Mouse (Mus musculus) lung, adult 18-20 months (tissue): ENCODE results near the gene Ppp1r12c.

Source experiments
- DNase-seq, 2 experiments: peaks; one replicate each; pipeline ENCODE4 v3.0.0; 2022; ENCODE audit warnings: mixed read lengths in 2 of 2

Gene Ppp1r12c

DNA sequence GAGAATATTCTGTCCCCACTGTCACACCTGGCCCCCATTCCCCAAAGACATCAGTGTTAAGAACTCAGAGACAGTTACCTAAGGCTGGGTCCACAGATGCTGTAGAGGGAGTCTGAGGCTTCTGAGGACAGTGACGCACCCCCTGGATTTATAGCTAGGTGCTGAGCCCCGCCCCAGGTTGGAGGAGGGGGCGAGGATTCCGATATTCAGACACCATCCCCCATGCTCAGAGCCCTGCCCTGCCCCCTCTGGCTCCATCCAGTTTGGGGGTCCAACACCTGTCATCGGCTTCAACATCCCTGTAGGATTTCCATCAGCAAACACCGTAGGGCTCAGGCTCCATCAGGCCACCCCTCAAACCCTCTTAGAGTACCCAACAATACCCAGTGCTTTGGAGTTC lies 14.4 kb upstream of the Ppp1r12c start:
- DNase-seq, result no peak

DNA sequence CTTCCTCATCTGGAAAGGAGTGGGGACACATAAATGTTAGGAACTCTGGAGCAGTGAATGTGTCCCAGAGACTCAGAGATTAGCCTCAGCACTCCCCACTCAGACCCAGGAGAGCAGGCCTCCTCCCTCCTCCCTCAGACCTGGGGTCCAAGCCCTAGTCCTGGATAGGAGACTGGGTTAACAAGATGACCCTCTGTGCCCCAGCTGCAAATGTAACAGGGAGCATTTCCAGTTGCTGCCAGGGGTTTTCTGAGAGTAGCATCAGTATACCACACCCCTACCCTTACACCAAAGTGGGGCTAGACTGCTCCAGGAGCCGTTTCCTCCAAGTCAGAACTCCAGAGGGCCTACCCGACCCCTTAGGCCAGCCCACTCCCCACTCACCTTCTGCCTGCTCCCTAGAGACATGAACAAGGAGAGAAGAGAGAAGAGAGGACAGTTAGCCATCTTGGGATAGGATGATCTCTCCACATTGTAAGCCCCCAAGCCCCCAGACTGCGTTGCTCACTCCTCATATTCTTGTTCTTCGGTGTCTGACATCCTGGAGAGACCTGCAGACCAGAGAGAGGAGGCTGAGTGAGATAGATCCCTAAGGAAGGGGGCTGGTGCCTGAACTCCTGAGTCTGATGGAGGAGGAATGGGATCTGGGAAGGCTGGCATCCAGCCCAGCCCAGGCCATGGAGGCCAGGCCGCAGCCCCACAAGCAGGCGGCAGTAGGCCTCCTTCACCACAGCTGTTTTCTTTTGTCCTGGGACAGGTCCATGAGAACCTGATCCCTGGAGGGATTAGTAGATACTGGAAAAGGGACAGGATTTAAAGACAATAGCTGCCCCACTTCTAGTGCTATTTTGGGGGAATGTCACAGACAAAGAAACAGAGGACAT lies 12.6 kb upstream of the Ppp1r12c start:
- no peak for DNase-seq

DNA sequence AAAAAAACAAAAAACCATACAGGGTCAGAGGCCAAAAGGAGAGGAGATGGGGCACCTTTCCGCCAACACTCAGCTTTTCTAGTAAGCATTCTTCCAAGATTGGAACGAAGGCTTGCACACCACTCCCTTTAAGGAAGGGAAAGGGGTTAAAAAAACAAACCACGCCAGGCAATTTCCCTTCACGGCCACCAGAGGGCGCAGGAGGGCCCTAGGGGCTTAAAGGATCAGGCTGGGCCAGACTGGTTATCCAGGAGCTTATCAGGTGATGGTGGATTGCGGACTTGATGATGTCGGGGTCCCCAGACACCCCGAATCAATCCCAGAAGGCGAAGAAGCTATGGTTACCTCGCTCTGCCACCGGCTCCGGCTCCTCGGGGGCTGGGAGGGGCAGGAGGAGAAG lies 11.8 kb upstream of the Ppp1r12c start:
- DNase-seq, result peak in 1 of 2 experiments; percentile 39

DNA sequence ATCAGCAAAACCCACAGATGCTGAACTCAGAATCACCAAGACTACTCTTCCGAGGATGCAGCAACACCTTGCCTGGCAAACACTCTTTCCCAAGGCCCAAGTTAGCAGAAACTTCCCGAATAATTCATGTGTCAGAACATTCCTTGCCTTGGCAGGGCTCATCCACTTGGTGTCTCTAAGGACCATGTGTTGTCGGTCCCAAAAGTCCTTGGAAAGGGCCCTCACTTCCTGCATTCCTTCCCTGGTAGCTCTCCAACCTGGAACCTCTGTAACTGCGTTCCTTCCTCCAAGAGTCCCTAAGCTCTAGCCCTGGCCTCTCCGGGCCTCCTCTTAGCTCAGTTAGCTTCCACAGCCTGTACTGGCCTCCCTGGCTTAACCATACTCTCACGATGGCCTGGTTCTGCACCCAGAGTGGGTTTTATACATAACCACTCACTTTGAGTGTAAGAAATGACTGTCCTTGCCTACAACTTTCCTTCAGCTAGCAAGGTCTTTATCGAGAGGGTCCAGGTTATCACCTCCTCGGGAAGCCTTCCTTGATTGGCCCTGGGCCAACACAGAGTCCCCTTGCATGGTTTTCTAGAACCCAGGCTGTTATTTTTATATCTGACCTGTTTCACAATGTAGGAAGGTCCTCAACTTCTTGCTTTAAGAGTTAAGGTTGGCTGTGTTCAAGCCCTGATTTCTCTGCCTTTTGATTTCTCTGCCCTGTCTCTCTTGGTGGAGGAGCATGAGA lies 10.2 kb upstream of the Ppp1r12c start:
- peak in 1 of 2 experiments; percentile 41 for DNase-seq

DNA sequence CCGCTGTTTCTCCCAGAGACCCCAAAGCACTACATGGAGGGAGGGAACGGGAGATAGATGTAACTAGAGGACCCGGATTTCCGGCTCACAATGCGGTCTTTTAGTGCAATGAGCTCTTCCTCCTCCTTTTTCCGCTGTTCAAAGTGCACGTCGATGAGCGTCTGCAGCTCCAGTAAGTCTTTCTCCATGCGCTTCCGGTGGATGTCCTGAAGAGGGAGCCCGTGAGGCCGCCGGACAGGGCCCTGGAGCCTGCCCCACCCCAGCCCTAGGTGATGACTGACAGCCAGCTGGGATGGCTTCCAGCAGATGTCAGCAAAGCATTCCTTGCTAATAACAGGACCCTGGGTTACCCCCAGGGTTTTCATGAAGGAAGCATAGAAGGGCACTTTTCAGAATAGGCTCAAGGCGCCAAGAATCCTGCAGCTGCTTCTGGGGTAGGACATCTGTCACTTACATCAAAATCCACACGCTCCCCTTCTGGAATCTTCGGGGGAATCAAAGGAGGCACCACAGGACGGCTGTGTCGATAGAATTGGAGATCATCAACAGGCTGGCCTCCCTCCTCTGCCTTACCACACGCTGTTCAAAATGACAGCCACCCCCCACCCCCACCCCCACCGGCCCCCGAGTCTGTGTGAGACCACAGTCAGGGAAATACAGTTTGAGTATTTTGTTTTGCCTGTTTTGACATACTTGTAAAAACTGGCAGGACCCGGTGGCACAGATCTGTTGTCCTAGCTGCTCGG lies 8.6 kb upstream of the Ppp1r12c start:
- DNase-seq, result peak; percentile 77 to 80

DNA sequence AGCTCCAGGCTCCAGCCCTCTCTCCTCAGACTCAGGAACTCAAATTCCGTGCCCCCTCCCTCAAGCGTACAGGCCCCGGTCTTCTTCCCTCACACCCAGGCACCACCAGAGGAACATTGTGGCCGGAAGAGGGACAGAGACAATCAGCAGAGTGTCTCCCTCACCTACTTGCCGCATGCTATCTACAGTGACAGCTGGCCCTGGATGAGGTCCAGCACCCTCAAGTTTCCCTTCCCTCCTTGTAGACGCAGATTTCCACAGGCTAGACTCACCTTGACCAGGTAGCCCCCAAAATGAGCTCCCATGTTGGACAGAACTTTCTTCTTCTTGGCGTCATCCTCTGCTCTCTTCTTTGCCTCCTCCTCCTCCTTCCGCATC lies 7.2 kb upstream of the Ppp1r12c start:
- no peak for DNase-seq

DNA sequence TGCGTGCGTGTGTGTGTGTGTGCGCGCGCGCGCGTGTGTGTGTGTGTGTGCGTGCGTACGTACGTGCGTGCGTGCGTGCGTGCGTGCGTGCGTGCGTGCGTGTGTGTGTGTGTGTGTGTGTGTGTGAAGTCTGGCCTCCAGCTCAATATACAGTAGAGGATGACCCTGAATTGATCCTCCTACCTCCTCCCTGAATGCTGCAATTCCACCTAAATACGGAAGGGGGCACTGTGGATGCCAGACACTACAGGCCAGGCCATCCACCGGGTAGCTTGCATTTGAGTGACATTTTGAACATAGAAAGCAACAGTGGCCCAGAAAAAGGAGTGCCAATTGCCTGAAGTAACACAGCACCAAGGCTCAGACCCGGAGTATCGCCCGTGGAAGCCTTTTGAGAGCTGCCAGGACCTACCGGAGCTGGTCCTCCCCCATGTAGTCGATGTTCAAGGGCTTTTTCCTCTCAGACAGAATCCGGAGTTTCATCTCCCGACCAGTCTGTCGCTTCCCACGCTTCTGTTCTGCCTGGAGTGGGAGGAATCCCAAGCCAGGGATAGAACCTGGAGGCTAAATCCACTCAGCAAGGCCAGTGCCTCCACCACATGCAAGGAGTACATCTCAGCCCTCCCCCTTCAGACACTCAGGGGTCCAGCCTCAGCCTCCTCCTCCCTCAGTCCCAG lies 6.7 kb upstream of the Ppp1r12c start:
- DNase-seq, result no peak

DNA sequence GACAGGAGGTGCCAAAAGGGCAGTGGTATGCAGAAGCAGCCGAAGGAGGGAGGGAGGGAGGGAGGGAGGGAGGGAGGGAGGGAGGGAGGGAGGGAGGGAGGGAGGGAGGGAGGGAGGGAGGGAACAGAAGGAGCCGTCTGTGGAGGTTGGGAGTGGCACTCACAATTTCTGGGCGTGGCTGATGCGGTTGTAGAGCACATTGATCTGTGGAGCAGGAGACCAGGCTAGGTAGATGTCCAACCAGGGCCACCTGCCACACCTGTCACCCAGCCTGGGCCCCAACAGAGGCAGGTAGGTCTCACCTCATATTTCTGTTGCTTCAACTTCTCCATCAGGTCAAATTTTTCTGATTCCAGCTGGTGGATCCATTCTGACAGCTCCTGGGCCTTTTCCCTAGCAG lies 5.7 kb upstream of the Ppp1r12c start:
- no peak for DNase-seq

DNA sequence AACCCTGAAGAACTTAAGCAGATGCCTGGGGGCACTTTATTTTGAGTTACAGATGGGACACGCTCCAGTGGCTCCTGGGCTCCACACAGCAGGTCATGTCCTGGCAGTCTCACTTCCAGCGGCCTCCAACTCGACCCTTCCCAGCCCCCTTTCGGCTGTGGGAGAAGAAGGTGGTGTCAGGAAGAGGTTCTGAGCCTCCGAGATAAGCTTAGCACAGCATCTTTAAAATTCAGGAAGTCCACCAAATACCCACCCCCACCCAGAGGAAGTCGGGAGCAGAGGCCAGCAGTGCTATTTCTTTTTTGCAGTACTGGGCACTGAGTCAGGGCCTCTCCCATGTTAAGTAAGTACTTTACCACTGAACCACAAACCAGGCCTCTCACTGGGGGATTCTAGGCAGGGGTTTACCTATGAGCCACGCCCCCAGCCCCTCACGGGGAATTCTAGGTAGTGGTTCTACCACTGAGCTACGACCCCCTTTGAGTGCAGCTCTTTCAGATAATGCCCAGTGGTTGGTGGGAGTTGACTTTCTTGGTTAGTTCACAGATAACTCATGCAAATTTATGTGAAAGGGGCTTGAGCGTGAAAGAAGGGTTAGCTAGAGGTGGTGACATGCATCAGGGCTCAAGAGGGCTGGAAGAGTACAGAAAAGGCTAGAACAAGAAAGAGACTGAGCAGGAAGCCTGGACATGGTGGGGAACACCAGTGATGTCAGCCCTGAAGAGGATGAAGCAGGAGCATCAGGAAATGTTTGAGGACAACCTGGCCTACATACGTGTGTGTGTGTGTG lies 3.4 kb upstream of the Ppp1r12c start:
- DNase-seq, result no peak

DNA sequence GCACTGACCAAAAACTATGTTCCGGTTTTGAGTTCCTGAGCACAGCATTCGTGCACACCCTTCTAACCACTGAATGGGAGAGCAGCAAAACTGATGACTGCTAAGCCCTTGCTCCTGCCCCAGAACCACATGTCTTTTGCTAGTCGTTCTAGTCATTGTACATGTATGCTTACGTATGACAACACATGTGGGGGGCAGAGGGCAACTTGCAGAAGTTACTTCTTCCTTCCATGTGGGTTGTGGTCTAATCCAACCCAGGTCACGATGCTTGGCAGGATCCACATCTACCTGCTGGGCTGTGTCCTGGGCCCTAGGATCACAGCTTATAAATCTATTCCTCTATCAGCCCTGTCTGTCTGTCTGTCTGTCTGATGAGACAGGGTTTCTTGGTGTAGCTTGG lies 2.4 kb upstream of the Ppp1r12c start:
- no peak for DNase-seq

DNA sequence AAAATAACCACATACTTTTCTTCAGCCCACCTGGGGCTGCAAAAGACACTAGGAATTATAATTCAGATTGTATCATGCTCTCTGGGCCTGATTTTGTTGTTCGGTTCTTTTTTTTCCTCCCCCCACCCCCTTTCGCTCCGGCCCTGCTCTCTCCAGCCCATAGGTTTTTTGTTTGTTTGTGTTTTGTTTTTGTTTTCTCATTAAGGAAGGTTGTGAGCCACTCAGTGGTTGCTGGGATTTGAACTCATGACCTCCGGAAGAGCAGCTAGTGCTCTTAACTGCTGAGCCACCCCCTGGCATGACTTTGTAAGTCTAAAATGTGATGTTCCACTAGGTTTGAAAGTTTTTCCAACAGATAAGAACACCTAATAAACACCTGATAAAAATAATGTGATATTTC lies 1.6 kb upstream of the Ppp1r12c start:
- DNase-seq, result no peak

DNA sequence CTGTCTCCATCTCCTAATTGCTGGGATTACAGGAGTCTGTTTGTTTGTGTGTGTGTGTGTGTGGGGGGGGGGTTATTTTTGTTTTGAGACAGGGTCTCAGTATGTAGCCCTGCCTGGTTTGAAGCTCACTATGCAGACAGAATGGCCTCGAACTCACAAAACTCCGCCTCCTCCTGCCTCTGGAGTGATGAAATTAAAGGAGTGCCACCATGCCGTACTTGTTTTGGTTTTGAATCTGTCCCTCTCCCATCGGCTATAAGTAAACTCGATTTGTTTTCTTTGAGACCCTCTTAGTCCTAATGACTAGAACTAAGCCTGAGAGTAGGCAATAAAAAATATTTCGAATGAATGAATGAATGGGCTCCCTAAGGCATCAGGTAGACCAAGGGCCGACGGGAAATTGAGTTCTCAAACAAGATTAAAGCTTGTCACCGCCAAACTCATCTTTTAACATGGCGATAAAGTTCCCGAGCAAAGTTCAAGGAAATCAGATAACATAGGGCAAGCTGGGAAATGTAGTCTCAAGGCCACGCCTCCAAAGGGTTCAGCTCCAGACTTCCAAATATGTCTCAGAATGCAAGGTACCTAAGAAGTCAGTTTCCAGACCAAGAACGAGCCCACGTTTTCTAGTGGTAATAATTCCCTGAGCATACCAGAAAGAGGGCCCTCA lies 1.1 kb upstream of the Ppp1r12c start:
- peak; percentile 53 to 68 for DNase-seq

DNA sequence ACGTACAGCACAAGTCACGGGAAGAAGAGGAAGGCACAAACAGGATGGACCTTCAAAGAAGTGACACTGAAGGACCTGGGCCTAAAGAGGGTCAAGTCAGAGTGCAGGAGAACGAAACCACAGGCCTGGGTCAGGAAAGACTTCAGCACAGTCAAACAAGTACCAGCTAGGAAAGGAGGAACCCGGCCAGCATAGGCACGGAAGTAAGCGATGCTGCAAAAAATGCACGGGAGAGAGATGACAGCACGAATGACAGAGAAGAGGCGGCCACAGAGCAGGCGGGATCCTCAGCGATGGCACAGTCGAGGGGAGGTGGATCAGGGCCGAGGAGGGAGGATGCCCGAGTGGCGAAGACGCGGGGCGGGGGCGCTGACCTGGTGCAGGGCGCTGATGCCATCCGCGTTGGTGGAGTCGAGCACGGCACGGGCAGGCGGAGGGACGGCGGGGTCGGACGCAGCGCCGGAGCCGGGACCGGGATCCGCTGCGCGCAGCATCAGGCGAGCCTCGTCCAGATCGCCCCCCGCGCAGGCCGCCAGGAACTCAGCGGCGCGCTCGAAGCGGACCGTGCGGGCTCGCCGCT lies 498 bp downstream of the Ppp1r12c start:
- peak; percentile 36 to 40 for DNase-seq

DNA sequence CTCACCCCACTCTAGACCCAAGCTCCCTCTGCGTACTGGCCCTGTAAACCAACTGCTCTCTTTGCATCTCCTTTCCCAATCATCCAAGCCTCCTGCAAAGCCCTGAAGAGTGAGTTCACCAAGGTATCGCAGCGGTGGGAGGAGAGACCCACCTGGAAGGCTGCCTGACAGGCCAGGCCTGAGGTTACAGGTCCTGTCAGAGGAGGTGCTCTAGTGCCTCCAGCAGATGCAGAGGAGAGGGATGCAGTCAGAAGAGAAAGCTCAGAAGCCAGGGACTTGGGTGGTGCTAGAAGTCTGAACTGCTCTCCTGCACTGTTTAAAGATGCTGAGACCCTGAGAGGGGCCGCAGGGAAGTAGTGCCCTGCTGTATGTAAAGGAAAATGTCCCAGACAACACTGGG lies 2.4 kb downstream of the Ppp1r12c start:
- no peak for DNase-seq

DNA sequence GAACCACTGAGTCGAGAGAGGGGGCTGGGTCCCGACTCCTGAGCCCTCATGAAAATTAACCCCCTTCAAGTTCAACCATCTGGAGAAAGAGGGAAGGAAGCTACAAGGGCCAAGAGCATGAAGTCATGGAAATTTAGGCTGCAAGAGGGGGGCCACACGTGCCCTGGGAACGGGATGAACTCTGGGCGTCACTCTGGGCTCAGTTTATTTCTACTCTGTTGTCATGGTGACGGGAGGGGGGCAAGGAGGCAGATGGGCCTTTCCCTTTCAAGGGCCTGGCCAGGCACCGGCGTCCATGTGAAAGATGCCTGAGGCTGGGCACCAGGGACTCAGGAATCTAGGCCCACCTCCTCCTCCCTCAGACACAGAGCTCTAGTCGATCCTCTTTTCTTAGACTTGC lies 3.2 kb downstream of the Ppp1r12c start:
- peak; percentile 81 to 85 for DNase-seq

DNA sequence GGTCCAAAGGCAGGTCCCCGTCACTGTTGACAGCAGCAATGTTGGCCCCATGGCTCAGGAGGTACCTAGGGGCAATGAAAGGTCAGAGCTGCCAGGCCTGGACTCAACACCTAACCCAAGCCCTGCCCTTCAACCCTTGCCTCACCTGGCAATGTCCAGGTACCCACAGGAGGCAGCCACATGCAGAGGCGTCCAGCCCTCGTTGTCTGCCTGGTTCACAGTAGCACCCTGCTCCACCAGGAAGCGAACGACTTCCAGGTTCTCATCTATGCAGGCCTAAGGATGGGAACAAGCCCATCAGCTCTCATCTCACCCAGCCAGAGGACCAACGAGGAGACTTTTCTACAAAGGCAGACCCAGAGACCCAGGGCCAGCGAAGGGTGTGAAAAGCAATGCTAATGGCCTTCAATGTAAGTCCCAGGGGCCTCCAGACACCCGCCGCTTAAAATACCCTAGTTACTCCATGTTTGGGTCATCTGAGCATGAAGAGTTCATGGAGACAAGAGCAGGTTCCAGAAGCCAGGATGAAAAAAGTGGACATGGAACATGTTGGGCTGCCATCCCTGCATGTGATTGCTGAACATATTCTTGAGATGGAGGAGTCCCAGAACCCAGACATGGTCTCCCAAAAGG lies 4.1 kb downstream of the Ppp1r12c start:
- no peak for DNase-seq

DNA sequence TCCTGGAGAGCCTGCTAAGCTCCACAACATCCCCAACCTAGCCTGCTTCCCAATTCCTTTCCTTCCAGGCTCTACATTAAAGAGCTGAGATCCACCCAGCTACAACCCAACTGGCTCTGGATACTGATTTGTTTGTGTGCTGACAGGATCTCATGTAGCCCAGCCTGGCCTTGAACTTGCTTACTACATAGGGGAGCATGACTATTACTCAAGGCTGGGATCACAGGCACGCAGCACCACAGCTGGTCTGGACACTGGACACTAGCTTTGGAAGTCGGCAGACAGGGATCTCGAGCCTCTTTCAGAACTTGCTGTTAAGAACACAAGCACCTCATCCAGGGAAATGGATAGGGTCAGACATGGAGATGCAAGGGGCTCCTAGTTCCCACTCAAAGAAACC lies 5.0 kb downstream of the Ppp1r12c start:
- DNase-seq, result no peak

DNA sequence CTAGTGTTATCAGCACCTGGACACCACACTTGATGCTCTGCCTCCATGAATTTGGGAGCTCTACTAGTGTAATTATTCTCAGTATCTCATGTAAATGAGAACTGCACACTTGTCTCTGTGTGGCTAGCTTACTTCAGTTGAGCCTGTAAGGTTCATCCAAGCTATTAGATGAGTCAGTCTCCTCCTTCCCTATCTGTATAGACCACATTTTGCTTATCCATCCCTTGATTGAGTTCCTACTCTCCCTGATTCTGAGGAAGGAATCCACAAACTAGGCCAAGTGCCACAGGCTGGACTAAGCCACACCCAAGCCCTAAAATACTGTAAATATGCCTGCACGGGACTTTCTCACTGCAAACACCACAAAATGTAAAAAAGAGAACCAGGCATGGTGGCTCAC lies 7.5 kb downstream of the Ppp1r12c start:
- no peak for DNase-seq

DNA sequence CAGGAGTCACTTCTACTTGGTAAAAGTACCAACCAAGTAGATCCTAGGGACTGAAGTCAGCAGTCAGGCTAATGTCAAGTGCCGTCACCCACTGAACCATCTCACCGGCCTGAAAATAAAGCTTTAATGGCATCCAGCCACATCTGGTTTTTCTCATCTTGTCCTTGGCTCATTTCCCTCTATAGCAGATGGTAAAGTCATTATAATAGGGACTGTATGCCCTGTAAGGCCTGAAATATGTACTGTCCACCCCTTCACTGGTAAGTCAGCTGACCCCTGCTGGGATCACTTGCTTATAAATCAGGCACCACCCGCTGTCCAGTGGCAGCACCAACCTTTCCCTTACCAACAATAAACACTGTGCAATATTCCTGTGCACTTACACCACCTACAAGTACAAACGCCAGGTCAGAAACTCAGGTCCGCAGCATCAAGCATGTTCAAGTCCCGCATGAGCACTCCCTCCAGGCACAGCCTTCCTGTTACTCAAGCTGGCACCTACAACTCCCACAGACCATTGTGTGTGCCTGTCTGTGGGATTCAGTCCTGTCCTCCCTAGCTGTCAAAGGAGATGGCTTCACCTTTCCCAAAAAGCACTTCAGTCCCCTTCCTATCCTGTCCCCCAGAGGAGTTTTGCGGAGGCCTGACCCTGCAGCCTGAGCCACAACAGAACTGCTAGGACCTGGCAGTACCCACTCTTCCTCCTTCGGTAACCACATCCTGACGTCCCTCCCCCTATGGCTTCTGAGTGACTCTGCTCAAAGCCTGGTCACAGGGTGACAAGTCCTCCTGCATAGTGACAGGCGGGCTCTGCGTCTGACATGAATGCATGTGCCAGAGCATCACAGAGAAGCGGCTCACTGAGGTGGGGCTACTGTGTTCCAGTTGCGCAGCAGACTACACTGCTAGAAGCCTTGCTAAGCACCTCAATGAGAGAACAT lies 8.9 kb downstream of the Ppp1r12c start:
- DNase-seq, result peak in 1 of 2 experiments; percentile 24
